Mouse (Mus musculus): Measurements from ENCODE around the gene Masp1. TPM values are rescaled to one million over a fixed set of nuclear protein-coding genes. Genes with fewer than 3 reads are reported as not detected.

The Masp1 gene
- polyA plus RNA-seq, 1 experiment, result 3.1 TPM

- no peak for DNase-seq (ENCODE audit: low read depth)
Measured at GRCm38 (mm10) chr16:23401959-23402358, 118.7 kb downstream of the Masp1 start.

- DNase-seq (ENCODE audit: low read depth), result no peak
Measured at GRCm38 (mm10) chr16:23401463-23401862, 119.2 kb downstream of the Masp1 start.

Other genes starting within 250 kb of the Masp1 start
- gene Rtp1, start 91.7 kb downstream of the Masp1 start, polyA plus RNA-seq (2012; rRNA removed), result 0.03 TPM in 1 of 2 replicates, not detected in the other
- 7.6 and 11.2 TPM in 2 replicates for gene Rtp4, start 524 bp downstream of the Masp1 start, polyA plus RNA-seq (2012; rRNA removed)